Comparison of ENCODE assay signal across 18 mouse cellular contexts in the genomic region with DNA sequence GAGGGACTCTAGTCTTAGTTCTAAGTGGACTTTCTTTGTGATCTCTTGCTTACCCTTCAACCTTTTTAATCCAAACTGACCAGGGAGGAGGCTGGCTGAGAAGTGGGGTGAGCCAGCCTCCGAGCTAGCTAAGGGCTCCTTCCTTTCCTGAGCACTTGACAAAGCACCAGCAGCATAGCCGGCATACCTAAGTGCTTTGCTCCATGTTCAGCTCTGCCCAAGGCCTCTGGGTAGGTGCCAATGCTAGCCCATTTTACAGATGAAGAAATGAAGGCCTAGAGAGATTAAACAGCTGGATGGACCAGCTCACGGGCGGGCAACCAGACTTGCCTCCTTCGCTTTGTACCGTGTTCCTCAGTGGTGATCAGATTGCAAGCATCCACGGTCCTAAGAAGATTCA. TPM values are rescaled to one million over a fixed set of nuclear protein-coding genes. Genes with fewer than 3 reads are reported as not detected.
A peak's percentile ranks its signal among the peaks of the same experiment; 100 is the strongest.
DNase-seq lines count a peak whose midpoint lies in the region; ATAC-seq and TF ChIP-seq lines count a peak whose summit lies in the region.
"Had no signal": no experiment of that assay in that cellular context is flagged by ENCODE, and none has a peak within 500 bp of the region (broad histone marks: within the 10 kb centered on the region; RNA-seq: fewer than 3 reads in every experiment).

No protein-coding gene starts in this region.

- peaks cover 62% of the 10 kb centered on the region for H3K4me1 ChIP-seq in intestine, embryonic 14.5 days (replicated peaks; ENCODE audit: control insufficient read depth, insufficient read depth, low read length)
- peaks cover 24% of the 10 kb centered on the region for H3K4me1 ChIP-seq in intestine, postnatal 0 days (replicated peaks; ENCODE audit: control insufficient read depth, insufficient read depth, low read length)
- H3K4me1 ChIP-seq in embryonic facial prominence, embryonic 10.5 days = peaks cover 93% of the 10 kb centered on the region
- H3K4me1 ChIP-seq in intestine, embryonic 15.5 days (replicated peaks) = peaks cover 62% of the 10 kb centered on the region
- H3K4me1 ChIP-seq in liver, embryonic 12.5 days = peaks cover 91% of the 10 kb centered on the region
- H3K4me1 ChIP-seq in hindbrain, embryonic 12.5 days = peaks cover 32% of the 10 kb centered on the region

- 82% methylated on average over 7 of the region's 7 CpGs for WGBS in intestine, embryonic 14.5 days
- WGBS in intestine, postnatal 0 days = 83% methylated on average over 7 of the region's 7 CpGs
- WGBS in embryonic facial prominence, embryonic 10.5 days = 86% methylated on average over 7 of the region's 7 CpGs
- 78% methylated on average over 7 of the region's 7 CpGs for WGBS in intestine, embryonic 15.5 days
- WGBS in liver, embryonic 12.5 days (ENCODE audit: insufficient replicate concordance) = 74% methylated on average over 7 of the region's 7 CpGs
- WGBS in hindbrain, embryonic 12.5 days = 81% methylated on average over 7 of the region's 7 CpGs

- peak overlapping the region; percentile 80 for H3K4me2 ChIP-seq in intestine, embryonic 14.5 days (ENCODE audit: low read length)
- H3K4me2 ChIP-seq in intestine, postnatal 0 days (replicated peaks; ENCODE audit: low read depth) = no peak overlapping the region
- peak overlapping the region; percentile 58 for H3K4me2 ChIP-seq in intestine, embryonic 15.5 days (replicated peaks)
- H3K4me2 ChIP-seq in liver, embryonic 12.5 days = peak overlapping the region; percentile 88
- no peak overlapping the region for H3K4me2 ChIP-seq in hindbrain, embryonic 12.5 days (replicated peaks)

- no peak overlapping the region for H3K9ac ChIP-seq in intestine, embryonic 14.5 days (ENCODE audit: low read length)
- no peak overlapping the region for H3K9ac ChIP-seq in intestine, postnatal 0 days (ENCODE audit: low read depth, low read length)
- no peak overlapping the region for H3K9ac ChIP-seq in intestine, embryonic 15.5 days
- H3K9ac ChIP-seq in liver, embryonic 12.5 days = no peak overlapping the region
- H3K9ac ChIP-seq in hindbrain, embryonic 12.5 days = no peak overlapping the region

- DNase-seq in intestine, embryonic 14.5 days (ENCODE audit: low spot score) = no peak
- DNase-seq in embryonic facial prominence, embryonic 10.5 days (ENCODE audit: low spot score) = no peak
- DNase-seq in frontal cortex, postnatal 10 days (ENCODE audit: low spot score in 2 of 2) = no peak
- DNase-seq in left cerebral cortex, postnatal 25 days (ENCODE audit: low spot score in 2 of 2) = no peak
- DNase-seq: adrenal gland, adult 8-10 months; cerebellum, adult 18-20 months; gastrocnemius, postnatal 36 days; retina, postnatal 1 day; thymus, postnatal 25 days had no signal

- no peak for TF ChIP-seq CTCF in intestine, postnatal 0 days (IDR thresholded peaks at IDR 0.05; ENCODE audit: low read depth)

- no peaks in the 10 kb centered on the region for H3K27me3 ChIP-seq in intestine, embryonic 14.5 days (replicated peaks; ENCODE audit: control insufficient read depth, insufficient read depth, low read length)
- no peaks in the 10 kb centered on the region for H3K27me3 ChIP-seq in intestine, postnatal 0 days (replicated peaks; ENCODE audit: control insufficient read depth, insufficient read depth, low read length)
- H3K27me3 ChIP-seq in embryonic facial prominence, embryonic 10.5 days (replicated peaks; ENCODE audit: low read depth, poor library complexity, severe bottlenecking) = peaks cover 19% of the 10 kb centered on the region
- H3K27me3 ChIP-seq in intestine, embryonic 15.5 days (replicated peaks) = no peaks in the 10 kb centered on the region
- H3K27me3 ChIP-seq in liver, embryonic 12.5 days (replicated peaks) = no peaks in the 10 kb centered on the region
- H3K27me3 ChIP-seq in hindbrain, embryonic 12.5 days = peaks cover 34% of the 10 kb centered on the region
- H3K27me3 ChIP-seq: kidney, embryonic 15.5 days had no signal

- no peaks in the 10 kb centered on the region for H3K9me3 ChIP-seq in intestine, embryonic 14.5 days (ENCODE audit: control insufficient read depth, low read length)
- H3K9me3 ChIP-seq in intestine, postnatal 0 days (ENCODE audit: control insufficient read depth) = no peaks in the 10 kb centered on the region
- H3K9me3 ChIP-seq in embryonic facial prominence, embryonic 10.5 days = no peaks in the 10 kb centered on the region
- H3K9me3 ChIP-seq in intestine, embryonic 15.5 days = no peaks in the 10 kb centered on the region
- H3K9me3 ChIP-seq in liver, embryonic 12.5 days (replicated peaks) = no peaks in the 10 kb centered on the region
- H3K9me3 ChIP-seq in hindbrain, embryonic 12.5 days (replicated peaks) = no peaks in the 10 kb centered on the region
- H3K9me3 ChIP-seq: kidney, embryonic 15.5 days had no signal

- intact Hi-C loops in left cerebral cortex, postnatal 25 days (cut with DNase I) = no loop called here

- ATAC-seq in intestine, embryonic 14.5 days (replicated peaks; ENCODE audit: low FRiP score, low TSS enrichment, low read depth) = no peak
- ATAC-seq in intestine, postnatal 0 days = no peak
- ATAC-seq in intestine, embryonic 15.5 days = no peak
- no peak for ATAC-seq in liver, embryonic 12.5 days
- ATAC-seq in hindbrain, embryonic 12.5 days (ENCODE audit: low FRiP score) = no peak
- ATAC-seq: hindbrain, embryonic 16.5 days; lung, postnatal 0 days had no signal

- 0 out of 2 replicates have a peak overlapping the region, but pooled peaks have one; percentile 95 for H3K4me3 ChIP-seq in intestine, embryonic 14.5 days (ENCODE audit: low read depth, low read length)
- H3K4me3 ChIP-seq in intestine, postnatal 0 days (ENCODE audit: low read depth, low read length) = no peak overlapping the region
- peak overlapping the region; percentile 82; the same call in 1 of the 2 replicates for H3K4me3 ChIP-seq in embryonic facial prominence, embryonic 10.5 days
- H3K4me3 ChIP-seq in intestine, embryonic 15.5 days (replicated peaks) = no peak overlapping the region
- H3K4me3 ChIP-seq in liver, embryonic 12.5 days = peak overlapping the region; percentile 84; the same call in 1 of the 2 replicates
- no peak overlapping the region for H3K4me3 ChIP-seq in hindbrain, embryonic 12.5 days

- peaks cover 23% of the 10 kb centered on the region for H3K36me3 ChIP-seq in intestine, embryonic 14.5 days (ENCODE audit: control insufficient read depth, insufficient read depth, low read length)
- H3K36me3 ChIP-seq in intestine, postnatal 0 days (ENCODE audit: control insufficient read depth, insufficient read depth) = no peaks in the 10 kb centered on the region
- H3K36me3 ChIP-seq in embryonic facial prominence, embryonic 10.5 days (replicated peaks) = peaks cover 45% of the 10 kb centered on the region
- no peaks in the 10 kb centered on the region for H3K36me3 ChIP-seq in intestine, embryonic 15.5 days
- peaks cover 42% of the 10 kb centered on the region for H3K36me3 ChIP-seq in liver, embryonic 12.5 days
- no peaks in the 10 kb centered on the region for H3K36me3 ChIP-seq in hindbrain, embryonic 12.5 days

- H3K27ac ChIP-seq in intestine, embryonic 14.5 days (ENCODE audit: low read depth) = no peak overlapping the region
- H3K27ac ChIP-seq in intestine, postnatal 0 days (ENCODE audit: low read depth, low read length) = no peak overlapping the region
- H3K27ac ChIP-seq in embryonic facial prominence, embryonic 10.5 days (replicated peaks) = no peak overlapping the region
- H3K27ac ChIP-seq in intestine, embryonic 15.5 days = no peak overlapping the region
- H3K27ac ChIP-seq in liver, embryonic 12.5 days = peak overlapping the region; percentile 95
- no peak overlapping the region for H3K27ac ChIP-seq in hindbrain, embryonic 12.5 days

RNA-seq across cellular contexts. Expression of a gene that starts 3.1 kb away (rescaled TPM):
- polyA plus RNA-seq in intestine, embryonic 14.5 days (2014; fragmentation: Nextera tagmentation; extraction: Ambion mirVana) = 108 and 118 TPM in 2 replicates
- polyA plus RNA-seq in intestine, postnatal 0 days (2015; fragmentation: Nextera tagmentation; extraction: Ambion mirVana) = 39.7 and 45.5 TPM in 2 replicates
- polyA plus RNA-seq in embryonic facial prominence, embryonic 10.5 days (2016; fragmentation: Nextera tagmentation; extraction: Ambion mirVana) = 55.2 and 57.0 TPM in 2 replicates
- 56.8 and 61.0 TPM in 2 replicates for polyA plus RNA-seq in intestine, embryonic 15.5 days (2015; fragmentation: Nextera tagmentation; extraction: Ambion mirVana)
- 37.8 and 44.1 TPM in 2 replicates for polyA plus RNA-seq in liver, embryonic 12.5 days (2016; fragmentation: Nextera tagmentation; extraction: Ambion mirVana)
- 44.6 and 46.7 TPM in 2 replicates for polyA plus RNA-seq in hindbrain, embryonic 12.5 days (2016; fragmentation: Nextera tagmentation; extraction: Ambion mirVana)
- 10 to 100 TPM; 12.6 to 13.2 TPM for total RNA-seq in left cerebral cortex, postnatal 25 days (2021)
- total RNA-seq: neutrophil, adult 5-6 weeks had no signal

RNA-seq across cellular contexts. Expression of a gene that starts 26.4 kb away (rescaled TPM):
- polyA plus RNA-seq in intestine, embryonic 14.5 days (2014; fragmentation: Nextera tagmentation; extraction: Ambion mirVana) = 0.89 and 1.3 TPM in 2 replicates
- 0.18 TPM in 2 replicates for polyA plus RNA-seq in intestine, postnatal 0 days (2015; fragmentation: Nextera tagmentation; extraction: Ambion mirVana)
- polyA plus RNA-seq in embryonic facial prominence, embryonic 10.5 days (2016; fragmentation: Nextera tagmentation; extraction: Ambion mirVana) = not detected in 2 replicates
- polyA plus RNA-seq in intestine, embryonic 15.5 days (2015; fragmentation: Nextera tagmentation; extraction: Ambion mirVana) = 0.52 and 0.70 TPM in 2 replicates
- not detected in 2 replicates for polyA plus RNA-seq in liver, embryonic 12.5 days (2016; fragmentation: Nextera tagmentation; extraction: Ambion mirVana)
- not detected in 2 replicates for polyA plus RNA-seq in hindbrain, embryonic 12.5 days (2016; fragmentation: Nextera tagmentation; extraction: Ambion mirVana)
- under 1 TPM in 1 of 2 experiments, not detected in 1; 0.30 TPM for total RNA-seq in left cerebral cortex, postnatal 25 days (2021)
- total RNA-seq: gastrocnemius, postnatal 36 days; megakaryocyte-erythroid progenitor cell, adult 5-6 weeks; neutrophil, adult 5-6 weeks had no signal
- polyA plus RNA-seq: kidney, embryonic 15.5 days had no signal

Comparison
In these comparisons a context has a peak if more than half of its experiments do, and no peak if none do; other contexts are left out.
1. H3K4me2 ChIP-seq: peak in intestine, embryonic 14.5 days (single experiment), intestine, embryonic 15.5 days (single experiment) and liver, embryonic 12.5 days (single experiment); none in intestine, postnatal 0 days (single experiment) and hindbrain, embryonic 12.5 days (single experiment).
2. H3K4me3 ChIP-seq: peak in intestine, embryonic 14.5 days (single experiment), embryonic facial prominence, embryonic 10.5 days (single experiment) and liver, embryonic 12.5 days (single experiment); none in intestine, postnatal 0 days (single experiment), intestine, embryonic 15.5 days (single experiment) and hindbrain, embryonic 12.5 days (single experiment).